Mouse (Mus musculus) v-Abl transformed pro-B cells (cell line): ENCODE data around the gene Map4k3.

Experiments
- in situ Hi-C, 2 experiments: fragments of 400-800 bp; cut with MboI; formaldehyde crosslinking; loops; one replicate each; pipeline ENCODE4 v1.15.1; 2025; ENCODE audit not compliant: unreplicated experiment in 2 of 2

Map4k3 gene

DNA sequence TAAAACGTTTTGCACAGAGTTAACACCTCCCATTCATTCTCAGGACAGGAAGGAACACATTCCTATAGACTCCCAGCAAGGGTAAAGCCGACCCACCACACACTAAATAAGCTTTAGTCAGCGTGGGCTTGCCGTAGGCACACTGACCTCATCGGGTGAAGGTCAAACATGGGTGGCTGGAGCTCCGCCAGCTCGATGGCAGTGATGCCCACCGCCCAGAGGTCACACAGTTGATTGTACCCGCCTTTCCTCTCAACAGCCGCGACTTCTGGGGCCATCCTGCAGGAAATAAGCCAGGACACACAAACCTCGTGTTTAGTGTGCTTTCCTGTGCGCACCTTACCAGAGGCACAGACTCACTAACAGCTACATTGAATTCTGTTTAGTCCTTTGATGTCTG lies 83.7 kb downstream of the Map4k3 start:
- in situ Hi-C loops, result no loop called here

DNA sequence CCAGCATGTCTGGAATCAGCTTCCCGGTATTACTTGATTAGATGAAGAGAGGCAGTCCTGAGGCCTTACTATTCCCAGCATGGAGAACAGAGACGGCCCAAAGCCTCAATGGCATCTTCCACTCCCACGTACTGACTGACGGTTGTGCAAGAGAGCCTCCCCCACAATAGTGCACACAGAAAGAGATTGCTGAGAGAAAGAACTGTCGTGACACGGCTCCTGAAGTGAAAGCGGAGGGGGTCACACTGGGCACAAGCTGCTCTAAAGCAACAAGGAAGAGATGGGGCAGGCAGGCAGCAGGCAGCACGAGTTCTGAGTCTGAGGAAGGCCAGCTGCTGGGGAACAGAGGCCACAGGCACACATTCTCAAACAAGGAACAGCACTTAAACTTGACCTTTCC lies 90.2 kb downstream of the Map4k3 start:
- in situ Hi-C loops, result no loop called here

DNA sequence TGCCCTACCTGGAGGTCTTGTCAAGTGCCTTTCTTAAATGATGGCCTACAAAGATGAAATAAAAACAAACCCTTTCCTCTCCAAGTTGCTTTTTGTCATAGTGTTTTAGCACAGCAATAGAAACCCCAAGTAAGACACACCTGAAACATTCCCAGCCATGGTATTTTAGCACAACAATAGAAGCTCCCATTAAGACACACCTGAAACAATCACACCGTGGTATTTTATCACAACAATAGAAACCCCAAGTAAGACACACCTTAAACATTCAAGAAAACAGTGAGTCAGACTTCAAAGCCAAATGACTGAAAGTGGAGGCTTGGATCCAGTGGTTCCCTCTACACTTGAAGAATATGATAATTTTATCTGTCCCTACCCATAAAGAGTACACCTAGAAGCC lies 92.5 kb downstream of the Map4k3 start:
- in situ Hi-C loops, result no loop called here

DNA sequence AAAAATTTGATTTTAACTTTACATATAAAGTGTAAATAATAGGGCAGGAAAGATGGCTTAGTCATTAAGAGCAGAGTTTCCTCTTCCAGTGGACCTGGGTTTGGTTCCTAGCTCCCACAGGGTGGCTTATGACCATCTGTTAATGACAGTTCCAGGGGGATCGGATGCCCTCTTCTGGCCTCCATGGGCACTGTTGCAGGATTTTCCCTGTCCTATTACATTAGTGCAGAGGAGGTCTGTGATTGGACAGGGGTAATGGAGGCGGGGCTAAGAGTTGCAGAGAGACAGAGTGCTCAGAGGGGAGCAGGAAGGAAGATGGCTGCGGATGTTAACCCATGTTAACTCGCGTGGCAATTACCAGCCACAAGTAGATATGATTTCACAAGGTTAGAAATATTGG lies 95.4 kb downstream of the Map4k3 start:
- in situ Hi-C loops, result no loop called here

DNA sequence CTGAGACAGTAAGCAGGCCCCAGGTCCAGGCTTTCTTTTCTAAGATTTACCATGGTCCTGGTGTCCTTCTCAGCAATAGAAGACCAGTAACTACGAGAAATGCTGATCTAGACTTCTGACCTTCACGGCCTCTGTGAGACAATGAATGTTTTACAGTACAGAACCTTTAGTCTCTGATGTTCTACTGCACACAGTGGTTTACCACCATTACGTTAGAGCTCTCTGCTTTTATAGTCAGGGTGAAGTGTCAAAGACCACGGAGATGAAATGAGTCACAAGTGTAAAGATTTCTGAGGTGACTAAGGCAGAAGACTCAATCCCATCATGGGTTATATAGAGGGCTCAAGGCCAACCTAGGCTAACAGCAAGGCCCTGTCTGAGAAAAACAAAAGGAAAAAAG lies 95.9 kb downstream of the Map4k3 start:
- in situ Hi-C loops, result no loop called here

DNA sequence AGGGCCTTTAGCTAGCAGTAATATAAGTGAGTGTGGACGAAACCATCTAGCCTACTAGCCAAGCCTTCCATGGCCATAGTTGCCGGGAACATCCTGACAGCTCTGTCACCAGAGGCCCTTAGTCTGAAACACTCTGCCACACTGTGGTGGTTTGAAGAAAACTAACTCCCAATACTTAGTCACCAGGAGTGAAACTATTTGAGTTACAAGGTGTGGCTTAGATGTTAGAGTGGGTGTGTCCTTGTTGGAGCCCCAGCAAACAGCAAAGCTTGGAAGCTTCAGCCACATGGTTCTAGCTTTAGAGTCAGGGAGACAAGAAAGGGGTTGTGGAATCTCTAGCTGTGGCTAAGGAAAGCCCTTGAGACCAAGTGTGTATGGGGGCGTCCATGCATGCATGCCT lies 97.3 kb downstream of the Map4k3 start:
- in situ Hi-C loops, result no loop called here

DNA sequence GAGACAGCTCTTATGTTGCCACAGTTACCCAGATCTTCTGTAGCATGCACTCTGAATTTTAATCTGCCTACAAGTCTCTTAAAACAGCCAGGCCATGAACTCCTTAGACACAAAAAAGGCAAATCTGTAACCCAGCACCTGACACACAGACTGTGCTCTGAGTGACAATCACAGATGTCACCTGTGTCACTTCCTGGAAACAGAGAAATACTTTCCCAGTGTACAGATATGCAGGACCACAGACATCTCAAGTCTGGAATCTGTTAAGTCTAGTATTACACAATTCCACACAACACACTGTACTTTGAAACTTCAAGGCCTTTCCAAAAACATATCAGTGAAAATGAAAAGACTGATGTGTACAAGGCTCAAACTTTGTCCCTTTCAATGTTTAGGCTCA lies 103.3 kb downstream of the Map4k3 start:
- in situ Hi-C loops, result loop anchor here (5.0 to 10.0 kb wide), 3 partner anchors 187 to 442 kb away; partner anchors contain the start of gene Thumpd2 (in 2 of the 2)

DNA sequence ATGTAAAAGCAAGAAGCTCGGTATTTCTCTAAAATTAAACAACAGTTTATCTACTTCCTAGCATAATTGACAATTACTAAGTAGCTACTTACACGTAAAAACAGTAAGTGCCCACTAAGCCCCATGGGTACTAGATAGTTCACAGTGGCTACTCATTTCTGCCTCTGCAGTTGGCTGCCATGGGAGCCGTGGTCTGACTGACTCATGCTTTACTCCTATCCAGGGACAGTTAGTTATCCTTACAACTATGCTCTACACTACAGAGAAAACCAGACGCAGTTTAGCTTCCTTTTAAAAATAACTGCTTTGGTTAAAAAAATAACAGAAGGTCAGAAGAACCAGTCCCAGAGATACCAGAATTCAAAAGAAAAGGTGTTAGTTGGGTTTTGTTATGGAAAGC lies 106.6 kb downstream of the Map4k3 start:
- in situ Hi-C loops, result loop anchor here in 1 of 2 experiments (5.0 to 10.0 kb wide), 2 partner anchors 193 to 446 kb away; partner anchors contain the start of gene Thumpd2

DNA sequence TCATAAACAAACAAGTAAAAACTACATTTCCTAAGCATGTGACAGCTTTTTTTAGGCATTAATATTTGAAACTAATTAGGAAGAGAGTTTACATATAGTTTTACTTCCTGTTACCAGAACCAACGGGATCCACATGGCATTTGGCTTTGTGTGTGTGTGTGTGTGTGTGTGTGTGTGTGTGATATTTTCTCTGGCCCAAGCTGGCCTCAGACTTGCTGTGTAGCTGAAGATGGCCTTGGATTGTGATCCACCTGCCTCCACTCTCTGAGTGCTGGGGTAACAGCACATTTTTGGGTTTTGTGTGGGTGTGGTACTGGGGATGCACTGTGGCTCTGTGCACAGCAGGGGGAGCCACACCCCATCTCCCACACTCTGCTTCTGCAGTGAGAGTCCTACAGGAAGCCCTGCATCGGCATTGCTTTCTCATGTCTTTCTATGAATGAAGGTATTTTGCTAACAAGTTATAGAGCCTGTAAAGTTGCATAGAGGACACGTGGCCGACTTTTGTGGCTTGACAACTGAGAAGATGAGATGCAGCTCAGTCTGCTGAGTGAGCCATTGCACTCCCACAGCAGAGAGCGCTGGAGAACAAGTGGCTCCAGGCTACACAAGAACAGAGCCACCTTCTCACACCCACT lies 107.4 kb downstream of the Map4k3 start:
- in situ Hi-C loops, result loop anchor here in 1 of 2 experiments (5.0 to 10.0 kb wide), 2 partner anchors 194 to 446 kb away; partner anchors contain the start of gene Thumpd2

DNA sequence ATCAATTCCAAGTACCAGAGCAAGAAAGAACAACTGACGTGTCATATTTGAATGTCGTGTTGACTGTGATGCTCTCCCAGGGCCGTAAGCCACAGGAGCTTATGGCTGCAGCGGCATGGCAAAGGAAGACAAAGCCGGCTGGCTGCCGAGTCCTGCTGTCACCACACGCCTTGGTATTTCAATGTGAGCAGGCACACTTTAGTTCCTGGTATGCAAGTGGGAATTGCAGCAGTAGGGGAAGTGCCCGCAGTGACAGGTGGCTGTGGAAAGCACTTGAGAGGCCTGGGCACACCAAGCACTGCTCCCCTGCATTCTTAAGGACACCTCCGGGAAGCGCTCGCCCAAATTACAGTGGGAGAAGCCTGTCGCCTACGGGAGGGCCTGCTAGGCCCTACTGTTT lies 108.7 kb downstream of the Map4k3 start:
- in situ Hi-C loops, result loop anchor here in 1 of 2 experiments (10.0 kb wide), 1 partner anchor 465 kb away; no protein-coding TSS in a partner anchor

DNA sequence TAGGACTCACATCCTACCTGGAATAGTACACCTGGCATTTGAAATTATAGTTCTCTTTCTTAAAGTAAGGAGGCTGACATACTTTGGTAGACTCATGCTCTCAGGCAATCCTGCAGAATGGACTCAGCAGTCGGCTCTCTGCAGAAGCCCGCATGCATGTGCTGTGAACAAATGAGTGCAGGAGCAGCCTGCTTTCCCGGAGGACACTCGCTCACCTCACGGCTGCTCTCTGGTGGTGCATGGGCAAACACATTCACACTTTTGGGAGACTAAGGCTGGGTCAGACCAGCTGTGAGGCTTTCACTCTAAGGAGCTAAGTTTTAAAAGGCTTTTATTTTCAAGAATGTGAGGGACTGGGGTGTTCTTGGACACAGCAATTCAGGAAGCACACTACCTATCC lies 109.4 kb downstream of the Map4k3 start:
- in situ Hi-C loops, result loop anchor here in 1 of 2 experiments (10.0 kb wide), 1 partner anchor 466 kb away; no protein-coding TSS in a partner anchor

DNA sequence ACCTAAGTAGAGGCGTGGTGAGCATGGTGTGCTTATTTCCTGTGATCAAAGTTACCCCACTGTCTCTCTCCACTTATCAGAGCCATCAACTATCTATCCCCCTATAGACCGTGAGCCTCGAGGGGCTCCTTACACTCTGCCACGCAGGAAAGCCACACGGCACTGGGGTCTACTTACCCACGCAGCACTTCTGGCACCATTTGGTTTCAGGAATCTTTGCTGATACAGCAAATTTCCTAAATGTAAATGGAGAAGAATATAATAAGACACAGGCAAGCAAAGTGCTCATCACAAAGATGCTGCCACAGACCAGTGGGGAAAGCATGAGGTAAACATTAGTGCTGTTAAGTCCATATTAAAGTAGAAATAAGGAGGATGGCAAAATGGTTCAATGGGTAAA lies 124.5 kb downstream of the Map4k3 start:
- in situ Hi-C loops, result no loop called here

DNA sequence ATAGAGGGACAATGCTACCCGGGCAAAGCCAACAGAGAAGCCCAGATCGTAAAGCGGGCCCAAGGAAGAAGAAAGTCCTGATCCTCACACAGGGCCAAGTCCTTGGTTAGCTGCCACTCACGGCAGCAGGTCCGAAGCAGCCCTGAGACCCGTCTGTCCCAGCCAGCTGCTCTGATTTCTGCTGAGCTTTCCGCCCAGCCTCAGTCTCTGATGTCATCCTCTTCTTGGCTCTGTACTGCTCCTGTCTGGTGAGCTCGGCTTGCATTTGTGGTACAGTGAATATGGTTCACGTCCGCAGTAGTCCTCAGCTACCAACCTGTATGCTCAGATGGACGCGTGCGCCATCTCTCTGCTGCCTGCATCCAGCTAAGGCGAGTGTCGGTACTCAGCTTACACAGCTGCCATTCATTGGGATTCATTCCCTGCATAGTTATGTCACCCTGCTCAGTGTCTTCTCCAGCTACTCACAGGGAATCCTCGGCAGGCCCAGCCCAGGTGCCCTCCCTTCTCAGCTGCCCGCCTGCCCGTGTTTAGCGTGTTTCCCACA lies 125.1 kb downstream of the Map4k3 start:
- in situ Hi-C loops, result no loop called here

DNA sequence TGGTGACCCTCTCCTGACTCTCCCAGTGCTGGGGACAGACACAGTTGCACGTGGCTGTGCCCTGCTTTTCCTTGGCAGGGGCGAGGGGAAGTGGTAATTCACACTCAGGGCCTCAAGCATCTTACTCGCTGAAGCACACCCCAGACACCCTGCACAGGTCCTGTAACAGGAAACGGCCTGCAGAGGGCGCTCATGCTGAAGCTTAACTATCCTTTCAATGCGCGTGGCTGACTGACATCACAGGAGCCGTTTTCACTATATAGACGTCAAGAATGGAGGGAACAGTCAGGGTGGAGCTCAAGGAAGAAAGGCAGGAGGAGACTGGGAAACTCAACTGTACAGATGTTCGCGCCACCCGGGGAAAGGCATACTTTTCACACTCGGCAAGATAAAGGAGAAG lies 126.9 kb downstream of the Map4k3 start:
- in situ Hi-C loops, result no loop called here

DNA sequence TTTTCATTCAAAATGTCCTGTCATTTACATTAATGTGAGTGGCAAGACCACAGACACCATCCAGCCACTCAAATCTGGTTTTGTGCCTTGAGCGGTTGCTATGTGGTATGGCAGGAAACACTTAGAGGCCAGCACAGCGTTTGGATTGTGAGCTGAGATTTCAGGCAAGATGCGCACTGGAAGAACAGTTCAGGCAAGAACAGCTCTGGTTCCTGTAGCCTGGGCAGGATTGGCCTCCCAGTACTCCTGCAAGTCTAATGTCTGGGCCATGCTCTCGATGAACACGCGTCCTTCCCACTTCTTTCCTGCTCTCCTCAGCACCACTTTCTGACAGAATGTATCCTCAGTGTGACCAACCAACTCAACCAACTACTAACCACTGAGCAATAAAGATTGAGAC lies 145.2 kb downstream of the Map4k3 start:
- in situ Hi-C loops, result no loop called here

DNA sequence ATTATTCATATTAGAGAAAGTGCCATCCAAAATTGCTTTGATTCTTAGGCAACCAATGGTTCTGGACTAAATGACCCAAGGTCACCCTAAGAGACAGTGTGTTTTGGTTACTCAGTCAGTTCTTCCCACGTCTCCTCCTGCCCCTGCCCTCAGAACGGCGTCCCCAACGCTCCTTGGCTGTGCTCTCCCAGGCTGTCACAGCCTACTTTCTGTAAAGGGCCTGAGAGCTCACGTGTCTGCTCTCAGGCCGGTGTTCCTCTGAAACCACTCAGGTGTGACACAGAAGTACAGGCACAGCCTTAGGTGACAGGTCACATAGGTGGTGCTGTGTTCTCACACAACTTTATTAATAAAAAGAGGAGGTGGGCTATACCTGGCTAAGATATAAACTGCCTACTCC lies 148.4 kb downstream of the Map4k3 start:
- in situ Hi-C loops, result no loop called here

DNA sequence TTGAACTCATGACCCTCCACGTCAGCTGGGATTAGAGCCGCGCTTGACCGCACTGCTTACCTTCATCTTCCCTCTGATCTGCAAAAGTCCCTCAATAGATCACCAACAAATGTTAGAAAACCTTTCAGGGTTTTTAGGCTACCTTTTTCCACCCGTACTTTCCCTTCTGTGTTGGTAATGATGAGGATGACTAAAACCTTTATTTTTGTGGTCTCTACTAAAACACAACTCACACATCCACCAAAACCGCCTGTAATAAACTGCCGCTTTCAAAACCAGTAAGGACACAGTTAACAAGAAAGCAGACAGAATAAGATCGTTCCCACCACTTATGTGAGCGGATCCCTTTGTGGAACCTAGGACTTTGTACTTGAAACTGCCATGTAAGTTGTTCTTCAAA lies 149.2 kb downstream of the Map4k3 start:
- in situ Hi-C loops, result no loop called here

DNA sequence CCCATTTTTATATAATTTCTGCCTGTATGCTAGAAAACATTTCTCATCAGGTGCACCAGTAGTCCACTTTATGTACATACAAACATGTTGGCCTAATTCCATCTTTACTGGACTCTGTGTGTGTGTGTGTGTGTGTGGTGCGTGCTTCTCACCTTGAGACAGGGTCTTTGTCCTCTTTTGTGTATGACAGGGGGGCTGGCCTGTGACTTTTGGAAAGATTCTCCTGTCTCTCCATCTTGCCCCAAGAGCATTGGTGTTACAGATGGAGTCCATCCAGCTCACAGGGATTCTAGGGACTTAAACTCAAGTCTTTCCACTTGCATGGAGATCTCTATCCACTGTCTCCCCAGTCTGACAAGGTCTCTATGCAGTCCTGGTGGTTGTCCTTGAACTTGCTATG lies 150.2 kb downstream of the Map4k3 start:
- in situ Hi-C loops, result no loop called here

DNA sequence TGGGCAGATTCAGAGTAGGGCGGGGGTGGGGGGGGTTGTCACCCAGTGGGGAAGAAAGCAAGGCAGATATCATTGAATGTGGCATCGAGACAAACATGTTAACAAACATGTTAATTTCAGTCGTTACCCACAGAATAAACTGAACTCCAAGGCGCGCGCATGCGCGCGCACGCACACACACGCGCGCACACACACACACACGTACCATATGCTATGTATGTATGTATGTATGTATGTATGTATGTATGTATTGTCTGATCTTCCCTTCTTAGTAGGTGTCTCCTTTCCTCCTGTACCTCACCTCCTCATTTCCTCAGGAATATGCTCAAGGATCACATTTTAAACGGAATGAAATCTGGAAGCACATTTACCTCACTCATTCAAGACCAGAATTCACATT lies 150.6 kb downstream of the Map4k3 start, which contains the start of gene Cdkl4:
Cdkl4 (minus strand) TSS at position 175 of the 400 bp plus-strand sequence.
- in situ Hi-C loops, result no loop called here

DNA sequence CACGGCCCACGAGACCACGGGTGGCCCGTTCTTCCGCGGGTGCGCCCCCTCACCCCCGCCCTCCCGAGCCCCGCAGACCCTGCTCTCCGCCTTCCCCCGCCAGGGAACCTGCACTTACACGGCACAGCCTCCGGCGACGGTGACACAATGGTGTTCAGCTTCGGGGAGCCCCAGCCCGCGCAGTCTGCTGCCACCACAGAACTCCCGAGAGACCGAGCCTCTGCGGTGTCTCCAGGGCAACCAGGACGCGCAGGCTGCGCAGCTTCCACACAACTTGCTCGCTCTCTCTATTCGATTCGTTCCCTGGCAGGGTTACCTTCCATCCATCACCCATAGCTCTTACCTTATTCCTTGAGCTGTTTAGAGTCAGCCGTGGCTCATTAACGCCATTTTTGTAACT lies 151.1 kb downstream of the Map4k3 start:
- in situ Hi-C loops, result no loop called here

DNA sequence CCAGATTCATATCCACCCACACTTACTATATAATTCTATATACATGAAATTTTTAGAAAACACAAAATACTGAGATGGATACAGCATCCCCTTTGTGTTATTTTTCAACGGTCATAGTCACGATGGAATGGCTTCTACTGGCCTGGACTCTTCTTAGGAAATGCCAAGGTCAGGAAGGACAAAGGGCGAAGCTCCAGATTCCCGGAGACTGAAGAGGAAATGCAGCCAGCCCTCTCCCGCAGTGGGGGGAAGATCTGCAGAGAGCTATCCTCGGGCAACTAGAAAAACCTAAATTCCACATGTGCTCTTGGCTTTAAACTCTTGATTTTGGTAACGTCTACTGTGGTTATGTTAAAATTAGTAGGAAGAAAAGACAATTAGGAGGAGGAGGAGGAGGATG lies 153.3 kb downstream of the Map4k3 start:
- in situ Hi-C loops, result no loop called here

DNA sequence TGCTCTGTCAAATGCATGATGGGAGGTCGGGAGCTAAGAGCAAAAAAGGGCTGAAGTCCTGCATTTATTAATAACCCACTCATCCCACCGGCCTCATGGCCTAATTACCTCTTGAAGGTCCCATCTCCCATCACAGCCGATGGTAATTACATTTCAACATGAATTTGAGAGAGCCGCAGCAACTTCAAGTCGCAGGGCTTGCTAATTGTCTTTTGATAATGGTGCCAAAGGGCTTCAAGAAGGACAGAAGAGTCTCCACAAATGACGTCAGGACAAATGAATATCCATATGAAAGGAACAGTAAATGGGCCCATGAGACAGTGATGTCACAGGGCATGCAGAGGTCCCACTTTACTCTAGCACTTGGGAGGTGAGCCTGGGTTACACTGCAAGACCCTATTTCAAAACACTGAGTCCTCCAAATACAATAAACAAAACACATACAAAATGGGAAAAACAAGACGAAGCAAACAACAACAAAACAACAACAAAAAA lies 153.8 kb downstream of the Map4k3 start:
- in situ Hi-C loops, result loop anchor here in 1 of 2 experiments (25.0 kb wide), 3 partner anchors 537 to 912 kb away; partner anchors contain the start of gene Atl2
